Mouse (Mus musculus): ENCODE measurements at regions not wholly inside any gene's neighbourhood (a gene's known extent, or its start where the extent isn't known, plus 50 kb on each side); places are given as distances from the start of the nearest gene placed in this dataset.

DNA sequence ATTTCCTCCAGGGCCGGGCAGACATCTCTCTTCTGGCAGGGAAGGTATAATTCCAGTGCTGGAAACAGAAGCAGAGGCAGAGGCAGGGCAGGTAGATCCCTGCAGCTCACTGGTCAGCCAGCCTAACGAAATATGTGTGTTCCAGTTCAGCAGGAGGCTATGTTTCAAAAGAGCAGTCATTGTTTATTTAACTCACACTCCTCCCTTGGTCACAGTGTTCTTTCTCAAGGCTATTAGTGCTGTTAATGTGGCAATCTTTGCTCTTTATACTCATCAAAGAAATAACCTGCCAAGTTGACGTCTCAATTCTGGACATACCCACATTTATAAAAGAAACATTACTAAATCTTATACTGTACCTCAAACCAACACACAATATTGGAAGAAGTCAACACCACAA, 253.3 kb upstream of the Adgrl3 start:
- no peak overlapping the region for H3K4me2 ChIP-seq (ENCODE audit: low read depth)
- H3K27me3 ChIP-seq (ENCODE audit: insufficient read depth, low read length) = no peaks in the 10 kb centered on the region
- no peaks in the 10 kb centered on the region for H3K4me1 ChIP-seq (ENCODE audit: insufficient read depth)
- H3K4me3 ChIP-seq (ENCODE audit: low read depth, low read length) = no peak overlapping the region
- no peak overlapping the region for H3K9ac ChIP-seq
- H3K27ac ChIP-seq (ENCODE audit: low read depth, low read length) = no peak overlapping the region
- WGBS = 70% methylated on average over 3 of the region's 3 CpGs
- H3K9me3 ChIP-seq (ENCODE audit: low read length) = no peaks in the 10 kb centered on the region
- H3K36me3 ChIP-seq (ENCODE audit: insufficient read depth) = no peaks in the 10 kb centered on the region
- TF ChIP-seq CTCF (IDR thresholded peaks at IDR 0.05; ENCODE audit: low read depth) = no peak
- no peak for ATAC-seq
- DNase-seq = no peak

DNA sequence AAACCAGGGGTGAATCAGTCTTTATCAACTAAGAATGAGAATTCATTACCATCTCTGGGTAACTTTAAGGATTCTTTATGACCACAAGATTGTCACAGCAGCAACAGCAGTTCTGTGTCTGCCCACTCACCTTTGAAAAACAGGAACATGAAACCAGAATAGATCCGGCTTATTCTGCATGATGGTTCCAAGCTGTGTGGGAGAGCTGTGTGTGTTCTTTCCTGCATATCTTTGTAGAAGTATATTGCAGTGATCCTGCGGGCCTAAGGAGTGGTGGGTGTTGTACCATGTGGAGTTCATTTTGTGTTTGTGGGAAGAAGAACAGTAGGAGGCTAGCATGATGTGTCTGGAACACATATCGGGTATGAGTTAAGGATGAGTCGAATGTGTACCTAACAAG, 236.0 kb upstream of the Adgrl3 start:
- H3K27me3 ChIP-seq (ENCODE audit: insufficient read depth, low read length) = no peaks in the 10 kb centered on the region
- H3K36me3 ChIP-seq (ENCODE audit: insufficient read depth) = no peaks in the 10 kb centered on the region
- no peaks in the 10 kb centered on the region for H3K4me1 ChIP-seq (ENCODE audit: insufficient read depth)
- H3K9me3 ChIP-seq (ENCODE audit: low read length) = no peaks in the 10 kb centered on the region
- WGBS = 90% methylated on average over 4 of the region's 4 CpGs
- no peak overlapping the region for H3K4me3 ChIP-seq (ENCODE audit: low read depth, low read length)
- ATAC-seq = no peak
- DNase-seq = no peak
- no peak overlapping the region for H3K4me2 ChIP-seq (ENCODE audit: low read depth)
- TF ChIP-seq CTCF (IDR thresholded peaks at IDR 0.05; ENCODE audit: low read depth) = no peak
- no peak overlapping the region for H3K9ac ChIP-seq
- no peak overlapping the region for H3K27ac ChIP-seq (ENCODE audit: low read depth, low read length)

DNA sequence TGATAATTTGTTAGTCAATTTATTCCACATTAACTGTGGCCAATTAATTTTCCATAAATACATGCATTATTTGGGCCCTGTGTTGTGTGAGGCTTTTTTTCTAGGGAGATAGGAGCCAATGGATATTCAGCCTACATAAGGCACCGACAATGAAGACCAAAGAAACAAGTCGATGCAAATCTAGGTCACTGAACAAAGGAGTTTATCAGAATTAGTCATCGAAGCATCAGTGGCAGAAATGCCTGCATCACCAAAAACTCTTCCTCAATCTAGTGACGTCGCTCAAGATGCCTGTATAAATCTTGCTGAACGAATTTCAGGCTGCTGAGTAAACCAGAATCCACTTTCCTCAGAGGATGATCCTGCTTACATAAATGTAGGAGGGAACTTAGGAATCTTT, 235.2 kb upstream of the Adgrl3 start:
- DNase-seq (no peak), ATAC-seq (no peak)
- WGBS = 76% methylated on average over 6 of the region's 6 CpGs

DNA sequence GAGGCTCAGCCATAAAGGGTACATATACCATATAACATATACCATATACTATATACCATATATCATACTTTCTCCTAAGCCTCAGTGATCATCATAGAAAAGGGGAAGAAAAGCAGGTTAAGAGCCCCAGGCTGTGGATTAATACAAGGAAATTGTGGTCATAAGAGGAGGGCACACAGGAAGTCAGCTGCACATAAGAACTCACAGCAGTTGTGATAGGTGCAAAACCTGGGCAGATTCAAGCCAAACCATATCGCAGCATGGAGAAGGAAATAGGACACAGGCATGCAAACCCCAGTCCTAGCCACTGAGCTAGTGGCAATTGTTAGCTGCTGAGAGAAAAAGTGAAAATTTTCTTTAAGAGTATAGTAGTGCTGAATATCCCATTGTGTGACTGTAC, 228.3 kb upstream of the Adgrl3 start:
- 97% methylated on average over 1 of the region's 1 CpGs for WGBS
- Histone ChIP-seq H3K4me3 (ENCODE audit: low read depth, low read length) (no peak overlapping the region), H3K9ac (no peak overlapping the region), H3K4me2 (ENCODE audit: low read depth) (no peak overlapping the region), H3K4me1 (ENCODE audit: insufficient read depth) (no peaks in the 10 kb centered on the region), H3K36me3 (ENCODE audit: insufficient read depth) (no peaks in the 10 kb centered on the region), H3K9me3 (ENCODE audit: low read length) (no peaks in the 10 kb centered on the region), H3K27me3 (ENCODE audit: insufficient read depth, low read length) (no peaks in the 10 kb centered on the region), H3K27ac (ENCODE audit: low read depth, low read length) (no peak overlapping the region)
- no peak for TF ChIP-seq CTCF (IDR thresholded peaks at IDR 0.05; ENCODE audit: low read depth)
- DNase-seq (no peak), ATAC-seq (no peak)

More for the DNA sequence above, 235.2 kb upstream of the Adgrl3 start:
- H3K9ac ChIP-seq = no peak overlapping the region
- no peak overlapping the region for H3K27ac ChIP-seq (ENCODE audit: low read depth, low read length)
- H3K9me3 ChIP-seq (ENCODE audit: low read length) = no peaks in the 10 kb centered on the region
- no peaks in the 10 kb centered on the region for H3K4me1 ChIP-seq (ENCODE audit: insufficient read depth)
- no peak overlapping the region for H3K4me2 ChIP-seq (ENCODE audit: low read depth)
- no peaks in the 10 kb centered on the region for H3K36me3 ChIP-seq (ENCODE audit: insufficient read depth)
- H3K27me3 ChIP-seq (ENCODE audit: insufficient read depth, low read length) = no peaks in the 10 kb centered on the region
- H3K4me3 ChIP-seq (ENCODE audit: low read depth, low read length) = no peak overlapping the region
- no peak for TF ChIP-seq CTCF (IDR thresholded peaks at IDR 0.05; ENCODE audit: low read depth)

DNA sequence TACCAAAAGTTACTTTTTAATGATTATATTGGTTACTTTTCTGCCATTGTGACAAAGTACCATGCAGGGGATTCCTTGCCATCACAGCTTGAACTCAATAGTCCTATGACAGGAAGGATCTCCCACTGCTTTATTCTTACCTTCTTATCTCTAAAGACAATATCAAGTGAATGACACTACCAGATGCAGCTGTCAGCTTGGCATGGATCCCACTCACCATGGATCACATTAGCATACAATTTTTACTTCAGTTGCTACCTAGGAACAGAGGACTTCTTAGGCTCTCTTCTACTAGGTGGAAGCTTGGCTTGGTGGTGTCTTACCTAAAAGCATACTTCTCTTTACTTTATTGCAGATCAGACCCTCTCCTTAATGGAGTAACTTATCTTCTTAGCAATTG, 220.2 kb upstream of the Adgrl3 start:
- no peak for DNase-seq
- no peaks in the 10 kb centered on the region for H3K36me3 ChIP-seq (ENCODE audit: insufficient read depth)
- H3K27me3 ChIP-seq (ENCODE audit: insufficient read depth, low read length) = no peaks in the 10 kb centered on the region
- H3K4me3 ChIP-seq (ENCODE audit: low read depth, low read length) = no peak overlapping the region
- H3K9me3 ChIP-seq (ENCODE audit: low read length) = no peaks in the 10 kb centered on the region
- no peak for ATAC-seq
- H3K4me2 ChIP-seq (ENCODE audit: low read depth) = no peak overlapping the region
- H3K4me1 ChIP-seq (ENCODE audit: insufficient read depth) = no peaks in the 10 kb centered on the region
- no peak overlapping the region for H3K9ac ChIP-seq
- no peak for TF ChIP-seq CTCF (IDR thresholded peaks at IDR 0.05; ENCODE audit: low read depth)
- H3K27ac ChIP-seq (ENCODE audit: low read depth, low read length) = no peak overlapping the region

DNA sequence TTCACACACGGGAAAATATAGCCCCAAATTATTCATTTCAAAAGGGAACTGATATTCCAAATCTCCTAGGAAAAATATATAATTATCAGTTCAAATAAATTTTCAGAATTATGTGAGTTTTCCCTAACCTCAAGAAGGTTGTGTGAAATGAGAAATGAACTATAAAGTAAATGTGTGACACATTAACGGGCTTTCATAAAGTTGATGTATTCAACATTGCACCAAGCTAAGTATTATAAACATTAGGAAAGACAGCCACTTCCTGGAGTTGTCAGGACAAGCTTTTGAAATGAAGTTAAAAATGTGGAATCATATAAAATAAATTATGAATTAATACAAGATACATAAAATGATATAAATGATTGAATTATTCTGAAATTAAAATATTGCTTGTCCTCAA, 207.0 kb upstream of the Adgrl3 start:
- H3K4me1 ChIP-seq (ENCODE audit: insufficient read depth) = no peaks in the 10 kb centered on the region
- H3K27me3 ChIP-seq (ENCODE audit: insufficient read depth, low read length) = no peaks in the 10 kb centered on the region
- H3K9me3 ChIP-seq (ENCODE audit: low read length) = no peaks in the 10 kb centered on the region
- H3K9ac ChIP-seq = no peak overlapping the region
- WGBS = 96% methylated on average over 2 of the region's 2 CpGs
- ATAC-seq = no peak
- no peak overlapping the region for H3K4me2 ChIP-seq (ENCODE audit: low read depth)
- no peak overlapping the region for H3K27ac ChIP-seq (ENCODE audit: low read depth, low read length)
- no peak for DNase-seq
- TF ChIP-seq CTCF (IDR thresholded peaks at IDR 0.05; ENCODE audit: low read depth) = no peak
- H3K4me3 ChIP-seq (ENCODE audit: low read depth, low read length) = no peak overlapping the region
- no peaks in the 10 kb centered on the region for H3K36me3 ChIP-seq (ENCODE audit: insufficient read depth)

DNA sequence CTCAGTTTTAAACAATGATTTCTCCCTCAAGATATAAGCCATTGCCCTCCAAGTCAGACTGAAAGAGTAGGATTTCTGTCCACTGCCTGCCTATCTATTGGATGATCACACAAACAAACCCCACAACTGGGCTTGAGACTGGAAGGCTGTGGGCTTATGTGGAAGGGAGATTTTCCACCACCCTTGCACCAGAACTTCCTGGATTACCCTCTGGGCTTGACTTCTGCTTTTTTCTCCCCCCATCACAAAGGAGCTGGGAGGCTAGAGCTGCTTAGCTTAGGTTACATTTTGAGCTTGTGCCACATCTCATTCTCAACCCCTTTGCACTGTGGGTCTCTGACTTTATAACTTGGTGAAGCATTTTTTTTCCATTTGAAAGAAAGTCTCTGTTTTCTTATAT, 200.7 kb upstream of the Adgrl3 start:
- H3K4me2 ChIP-seq (ENCODE audit: low read depth) = no peak overlapping the region
- no peaks in the 10 kb centered on the region for H3K4me1 ChIP-seq (ENCODE audit: insufficient read depth)
- no peak for TF ChIP-seq CTCF (IDR thresholded peaks at IDR 0.05; ENCODE audit: low read depth)
- ATAC-seq (no peak), DNase-seq (no peak)
- no peaks in the 10 kb centered on the region for H3K27me3 ChIP-seq (ENCODE audit: insufficient read depth, low read length)
- H3K4me3 ChIP-seq (ENCODE audit: low read depth, low read length) = no peak overlapping the region
- H3K9ac ChIP-seq = no peak overlapping the region
- no peak overlapping the region for H3K27ac ChIP-seq (ENCODE audit: low read depth, low read length)
- H3K36me3 ChIP-seq (ENCODE audit: insufficient read depth) = no peaks in the 10 kb centered on the region
- no peaks in the 10 kb centered on the region for H3K9me3 ChIP-seq (ENCODE audit: low read length)

DNA sequence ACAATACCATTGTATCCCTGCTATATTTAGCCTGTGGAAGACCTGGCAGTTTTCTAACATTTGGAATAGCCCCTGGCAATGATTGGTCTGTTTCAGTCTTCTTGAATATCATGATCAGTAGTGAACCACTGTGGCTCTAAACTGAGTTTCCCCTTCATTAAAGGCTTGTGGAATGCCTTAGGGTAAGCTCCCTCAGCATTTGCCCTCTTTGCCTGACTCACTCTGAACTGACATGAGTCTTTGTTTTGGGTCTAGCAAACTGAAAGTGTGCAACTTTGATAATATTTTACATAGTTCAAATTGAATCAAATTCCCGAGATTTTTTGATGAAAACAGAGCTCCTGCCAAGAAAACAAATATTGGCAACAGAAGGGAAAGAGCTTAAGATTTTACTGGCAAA, 177.4 kb upstream of the Adgrl3 start:
- Histone ChIP-seq H3K4me2 (ENCODE audit: low read depth) (no peak overlapping the region), H3K4me1 (ENCODE audit: insufficient read depth) (no peaks in the 10 kb centered on the region), H3K9me3 (ENCODE audit: low read length) (no peaks in the 10 kb centered on the region), H3K27ac (ENCODE audit: low read depth, low read length) (no peak overlapping the region), H3K9ac (no peak overlapping the region), H3K27me3 (ENCODE audit: insufficient read depth, low read length) (no peaks in the 10 kb centered on the region), H3K36me3 (ENCODE audit: insufficient read depth) (no peaks in the 10 kb centered on the region), H3K4me3 (ENCODE audit: low read depth, low read length) (no peak overlapping the region)
- DNase-seq (no peak), ATAC-seq (no peak)
- TF ChIP-seq CTCF (IDR thresholded peaks at IDR 0.05; ENCODE audit: low read depth) = no peak
- WGBS = 52% methylated on average over 1 of the region's 1 CpGs

Measured in forebrain, postnatal 0 days (tissue).